ENCODE assay signal across 15 mouse cellular contexts in the genomic region with DNA sequence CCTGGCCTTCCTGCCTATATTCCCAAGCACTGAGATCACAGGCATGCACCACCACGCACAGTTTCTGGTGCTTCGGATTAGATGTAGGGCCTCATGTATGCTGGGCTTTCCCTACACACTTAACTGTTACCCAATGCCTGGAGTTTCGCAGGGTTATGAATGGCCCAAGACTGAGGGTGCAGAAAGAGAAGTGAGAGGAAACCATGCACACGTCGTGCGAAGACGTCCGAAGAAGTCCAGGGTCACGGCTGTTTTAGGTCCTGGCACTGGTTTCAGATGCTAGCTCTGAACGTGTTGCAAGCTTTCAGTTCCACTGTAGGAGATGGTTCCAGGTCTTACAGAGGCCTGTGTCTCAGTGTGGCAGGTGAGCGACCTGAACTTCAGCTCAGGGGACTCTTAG. TPM values are rescaled to one million over a fixed set of nuclear protein-coding genes. Genes with fewer than 3 reads are reported as not detected.
DNase-seq lines count a peak whose midpoint lies in the region; ATAC-seq and TF ChIP-seq lines count a peak whose summit lies in the region.
"Had no signal": no experiment of that assay in that cellular context is flagged by ENCODE, and none has a peak within 500 bp of the region (broad histone marks: within the 10 kb centered on the region; RNA-seq: fewer than 3 reads in every experiment).

No protein-coding gene starts in this region.

- H3K4me1 ChIP-seq in forebrain, embryonic 12.5 days, result peaks cover 29% of the 10 kb centered on the region
- peaks cover 7% of the 10 kb centered on the region; the same call in 1 of the 2 replicates for H3K4me1 ChIP-seq in forebrain, postnatal 0 days (ENCODE audit: insufficient read depth)
- H3K4me1 ChIP-seq in lung, embryonic 16.5 days (replicated peaks; ENCODE audit: control insufficient read depth, insufficient read depth, low read length), result peaks cover 5% of the 10 kb centered on the region; the same call in 1 of the 2 replicates
- H3K4me1 ChIP-seq in lung, adult 2 months (ENCODE audit: control insufficient read depth, insufficient read depth, low read length), result peaks cover 7% of the 10 kb centered on the region
- peaks cover 32% of the 10 kb centered on the region for H3K4me1 ChIP-seq in limb, embryonic 14.5 days (ENCODE audit: control insufficient read depth, insufficient read depth, low read length)
- H3K4me1 ChIP-seq in olfactory bulb, adult 2 months (ENCODE audit: control insufficient read depth, insufficient read depth, low read length), result peaks cover 39% of the 10 kb centered on the region
- peaks cover 10% of the 10 kb centered on the region; the same call in 1 of the 2 replicates for H3K4me1 ChIP-seq in hindbrain, postnatal 0 days (ENCODE audit: insufficient read depth, low read length)

- H3K36me3 ChIP-seq in forebrain, embryonic 12.5 days (replicated peaks), result no peaks in the 10 kb centered on the region
- H3K36me3 ChIP-seq in forebrain, postnatal 0 days (ENCODE audit: insufficient read depth), result no peaks in the 10 kb centered on the region
- no peaks in the 10 kb centered on the region for H3K36me3 ChIP-seq in lung, embryonic 16.5 days (ENCODE audit: control insufficient read depth, insufficient read depth, low read length)
- H3K36me3 ChIP-seq in limb, embryonic 14.5 days (ENCODE audit: control insufficient read depth, insufficient read depth, low read length), result no peaks in the 10 kb centered on the region
- H3K36me3 ChIP-seq in hindbrain, postnatal 0 days (ENCODE audit: insufficient read depth, low read length), result no peaks in the 10 kb centered on the region
- H3K36me3 ChIP-seq: embryonic facial prominence, embryonic 12.5 days; G1E; midbrain, embryonic 15.5 days had no signal

- H3K27me3 ChIP-seq in forebrain, embryonic 12.5 days, result peaks cover 10% of the 10 kb centered on the region
- peaks cover under 1% of the 10 kb centered on the region; the same call in 1 of the 2 replicates for H3K27me3 ChIP-seq in forebrain, postnatal 0 days (ENCODE audit: insufficient read depth, low read length)
- no peaks in the 10 kb centered on the region for H3K27me3 ChIP-seq in lung, embryonic 16.5 days (ENCODE audit: control insufficient read depth, insufficient read depth, low read depth, low read length)
- no peaks in the 10 kb centered on the region for H3K27me3 ChIP-seq in limb, embryonic 14.5 days (ENCODE audit: control insufficient read depth, insufficient read depth, low read length)
- H3K27me3 ChIP-seq in hindbrain, postnatal 0 days (ENCODE audit: insufficient read depth, low read length), result no peaks in the 10 kb centered on the region
- H3K27me3 ChIP-seq: embryonic facial prominence, embryonic 12.5 days; midbrain, embryonic 15.5 days had no signal

- no peak for TF ChIP-seq POLR2A in lung, adult 2 months (IDR thresholded peaks at IDR 0.05; ENCODE audit: borderline replicate concordance, extremely low read depth, low read depth, low read length)
- no peak for TF ChIP-seq POLR2A in limb, embryonic 14.5 days (IDR thresholded peaks at IDR 0.05; ENCODE audit: borderline replicate concordance, extremely low read depth, insufficient read depth, insufficient read length)
- TF ChIP-seq POLR2A in olfactory bulb, adult 2 months (IDR thresholded peaks at IDR 0.05; ENCODE audit: insufficient read depth, low read depth, low read length), result no peak

- DNase-seq in forebrain, postnatal 0 days, result no peak
- no peak for DNase-seq in lung, adult 2 months
- no peak for DNase-seq in limb, embryonic 14.5 days (ENCODE audit: low spot score)
- DNase-seq in hindbrain, postnatal 0 days (ENCODE audit: low spot score), result no peak
- no peak for DNase-seq in testis, postnatal 10 days (ENCODE audit: low spot score)
- DNase-seq: adrenal gland, postnatal 25 days; cerebellum, postnatal 10 days; layer of hippocampus, postnatal 36 days had no signal

- H3K4me3 ChIP-seq in forebrain, embryonic 12.5 days (replicated peaks), result no peak overlapping the region
- H3K4me3 ChIP-seq in forebrain, postnatal 0 days (ENCODE audit: low read depth, low read length), result no peak overlapping the region
- no peak overlapping the region for H3K4me3 ChIP-seq in lung, embryonic 16.5 days (ENCODE audit: low read length)
- no peak overlapping the region for H3K4me3 ChIP-seq in lung, adult 2 months (replicated peaks; ENCODE audit: extremely low read depth, low read depth, low read length)
- no peak overlapping the region for H3K4me3 ChIP-seq in limb, embryonic 14.5 days (replicated peaks; ENCODE audit: low read length)
- no peak overlapping the region for H3K4me3 ChIP-seq in olfactory bulb, adult 2 months (ENCODE audit: insufficient read depth, low read depth, low read length)
- no peak overlapping the region for H3K4me3 ChIP-seq in hindbrain, postnatal 0 days (ENCODE audit: low read length)
- H3K4me3 ChIP-seq: embryonic facial prominence, embryonic 12.5 days; midbrain, embryonic 15.5 days had no signal

- no peak for ATAC-seq in forebrain, embryonic 12.5 days (ENCODE audit: low FRiP score)
- ATAC-seq in forebrain, postnatal 0 days, result no peak
- ATAC-seq in lung, embryonic 16.5 days (ENCODE audit: low read depth), result 0 out of 2 replicates have a peak, but pooled peaks have one; percentile 36
- no peak for ATAC-seq in limb, embryonic 14.5 days (ENCODE audit: low FRiP score, low read depth)
- ATAC-seq in hindbrain, postnatal 0 days, result no peak
- ATAC-seq: midbrain, embryonic 15.5 days had no signal

- WGBS in forebrain, embryonic 12.5 days, result 88% methylated on average over 11 of the region's 11 CpGs
- 86% methylated on average over 11 of the region's 11 CpGs for WGBS in forebrain, postnatal 0 days
- WGBS in lung, embryonic 16.5 days, result 80% methylated on average over 11 of the region's 11 CpGs
- WGBS in lung, adult 2 months, result 65% methylated on average over 11 of the region's 11 CpGs
- 82% methylated on average over 11 of the region's 11 CpGs for WGBS in limb, embryonic 14.5 days
- 79% methylated on average over 11 of the region's 11 CpGs for WGBS in olfactory bulb, adult 2 months
- 79% methylated on average over 11 of the region's 11 CpGs for WGBS in hindbrain, postnatal 0 days

- TF ChIP-seq CTCF in forebrain, postnatal 0 days (IDR thresholded peaks at IDR 0.05; ENCODE audit: low read depth), result no peak
- no peak for TF ChIP-seq CTCF in lung, adult 2 months (IDR thresholded peaks at IDR 0.05; ENCODE audit: insufficient read depth, low read length)
- TF ChIP-seq CTCF in olfactory bulb, adult 2 months (IDR thresholded peaks at IDR 0.05; ENCODE audit: insufficient read depth, low read depth, low read length), result no peak
- TF ChIP-seq CTCF in hindbrain, postnatal 0 days (IDR thresholded peaks at IDR 0.05; ENCODE audit: low read depth), result no peak

- no peak overlapping the region for H3K9ac ChIP-seq in forebrain, embryonic 12.5 days
- H3K9ac ChIP-seq in forebrain, postnatal 0 days, result no peak overlapping the region
- no peak overlapping the region for H3K9ac ChIP-seq in lung, embryonic 16.5 days (ENCODE audit: low read length)
- H3K9ac ChIP-seq in limb, embryonic 14.5 days (ENCODE audit: low read depth, low read length, severe bottlenecking), result no peak overlapping the region
- no peak overlapping the region for H3K9ac ChIP-seq in hindbrain, postnatal 0 days (replicated peaks; ENCODE audit: low read length)
- H3K9ac ChIP-seq: embryonic facial prominence, embryonic 12.5 days; liver, embryonic 14.5 days; midbrain, embryonic 15.5 days had no signal

- 0 out of 2 replicates have a peak, but pooled peaks cover 3% of the 10 kb centered on the region for H3K9me3 ChIP-seq in forebrain, embryonic 12.5 days
- no peaks in the 10 kb centered on the region for H3K9me3 ChIP-seq in forebrain, postnatal 0 days (ENCODE audit: low read length)
- no peaks in the 10 kb centered on the region for H3K9me3 ChIP-seq in lung, embryonic 16.5 days (ENCODE audit: control insufficient read depth, low read length)
- H3K9me3 ChIP-seq in limb, embryonic 14.5 days (ENCODE audit: control insufficient read depth, low read length), result no peaks in the 10 kb centered on the region
- no peaks in the 10 kb centered on the region for H3K9me3 ChIP-seq in hindbrain, postnatal 0 days (ENCODE audit: low read length)
- H3K9me3 ChIP-seq: embryonic facial prominence, embryonic 12.5 days; G1E; midbrain, embryonic 15.5 days had no signal

- no peak overlapping the region for H3K4me2 ChIP-seq in forebrain, embryonic 12.5 days
- H3K4me2 ChIP-seq in forebrain, postnatal 0 days (ENCODE audit: low read depth), result no peak overlapping the region
- H3K4me2 ChIP-seq in lung, embryonic 16.5 days (ENCODE audit: low read depth, low read length), result no peak overlapping the region
- H3K4me2 ChIP-seq in limb, embryonic 14.5 days (replicated peaks; ENCODE audit: low read depth, low read length, severe bottlenecking), result 0 out of 2 replicates have a peak overlapping the region, but pooled peaks have one; percentile 1
- no peak overlapping the region for H3K4me2 ChIP-seq in hindbrain, postnatal 0 days (ENCODE audit: low read depth, low read length)
- H3K4me2 ChIP-seq: embryonic facial prominence, embryonic 12.5 days; midbrain, embryonic 15.5 days had no signal

- H3K27ac ChIP-seq in forebrain, embryonic 12.5 days, result peak overlapping the region; percentile 32; the same call in 1 of the 2 replicates
- no peak overlapping the region for H3K27ac ChIP-seq in forebrain, postnatal 0 days (ENCODE audit: low read depth, low read length)
- H3K27ac ChIP-seq in lung, embryonic 16.5 days (ENCODE audit: low read length), result no peak overlapping the region
- peak overlapping the region; percentile 67 for H3K27ac ChIP-seq in limb, embryonic 14.5 days (replicated peaks; ENCODE audit: low read depth, low read length)
- H3K27ac ChIP-seq in olfactory bulb, adult 2 months (ENCODE audit: insufficient read depth, low read depth, low read length), result peak overlapping the region; percentile 1; the same call in 1 of the 2 replicates
- H3K27ac ChIP-seq in hindbrain, postnatal 0 days, result no peak overlapping the region
- H3K27ac ChIP-seq: embryonic facial prominence, embryonic 12.5 days; liver, embryonic 14.5 days; midbrain, embryonic 15.5 days had no signal

RNA-seq across cellular contexts. Expression of gene Hdac4, which starts 21.2 kb away (rescaled TPM):
- 21.4 and 24.8 TPM in 2 replicates for polyA plus RNA-seq in forebrain, embryonic 12.5 days (2016; fragmentation: Nextera tagmentation; extraction: Ambion mirVana)
- total RNA-seq in forebrain, postnatal 0 days (2014; rRNA removed), result 39.7 and 57.0 TPM in 2 replicates
- polyA plus RNA-seq in forebrain, postnatal 0 days (2015; fragmentation: Nextera tagmentation; extraction: Ambion mirVana), result 11.2 and 21.3 TPM in 2 replicates
- polyA plus RNA-seq in lung, embryonic 16.5 days (2015; fragmentation: Nextera tagmentation; extraction: Ambion mirVana), result 15.6 and 17.6 TPM in 2 replicates
- polyA plus RNA-seq in lung, adult 2 months (2012; rRNA removed), result 22.6 and 26.2 TPM in 2 replicates
- polyA plus RNA-seq in limb, embryonic 14.5 days (2012; rRNA removed), result 15.2 and 18.9 TPM in 2 replicates
- polyA plus RNA-seq in limb, embryonic 14.5 days (2014; fragmentation: Nextera tagmentation; extraction: Ambion mirVana), result 25.4 and 36.6 TPM in 2 replicates
- not detected in 2 replicates for polyA plus RNA-seq in olfactory bulb, adult 2 months (2012; ENCODE audit: insufficient read depth, insufficient read length, low replicate concordance, missing spikeins)
- 67.9 and 71.2 TPM in 2 replicates for total RNA-seq in hindbrain, postnatal 0 days (2014; rRNA removed)
- 20.2 and 22.8 TPM in 2 replicates for polyA plus RNA-seq in hindbrain, postnatal 0 days (2015; fragmentation: Nextera tagmentation; extraction: Ambion mirVana)

Comparison
In these comparisons a context has a peak if more than half of its experiments do, and no peak if none do; other contexts are left out.
1. H3K27ac ChIP-seq: peak in forebrain, embryonic 12.5 days (single experiment), limb, embryonic 14.5 days (single experiment) and olfactory bulb, adult 2 months (single experiment); none in forebrain, postnatal 0 days (single experiment), lung, embryonic 16.5 days (single experiment) and hindbrain, postnatal 0 days (single experiment).